Comparison of ENCODE assay signal across 11 mouse cellular contexts in the genomic region with DNA sequence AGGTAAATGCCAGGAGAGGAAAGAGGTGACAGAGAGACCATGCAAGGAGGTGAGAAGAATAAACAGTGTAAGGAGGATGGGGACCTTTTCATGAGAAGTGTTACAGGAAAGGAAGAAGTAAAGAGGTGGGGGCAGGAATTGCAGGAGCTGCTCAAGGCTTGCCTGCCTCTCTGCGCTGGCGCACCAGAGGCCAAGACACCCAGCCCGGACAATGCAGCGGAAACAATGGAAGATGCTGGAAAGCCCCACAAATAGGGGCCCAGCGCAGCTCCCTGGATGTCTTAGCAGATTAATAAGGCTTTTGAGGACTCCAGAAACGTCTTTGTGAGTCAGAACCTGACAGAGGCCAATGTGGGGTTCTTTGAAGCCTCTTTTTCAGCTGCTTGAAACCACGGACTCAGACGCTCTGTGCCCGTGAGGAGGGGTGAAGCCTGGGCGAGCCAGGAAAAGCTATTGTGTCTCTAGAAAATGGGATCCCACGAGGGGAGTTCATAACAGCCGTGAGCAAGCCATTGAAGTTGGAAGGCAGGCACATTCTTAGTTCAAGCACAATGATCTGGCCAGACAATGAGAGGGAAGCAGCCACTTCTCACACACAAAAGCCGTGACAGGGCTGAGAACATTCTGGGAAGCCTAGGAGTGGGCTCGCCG.
DNase-seq lines count a peak whose midpoint lies in the region; ATAC-seq and TF ChIP-seq lines count a peak whose summit lies in the region.
"Had no signal": no experiment of that assay in that cellular context is flagged by ENCODE, and none has a peak within 500 bp of the region (broad histone marks: within the 10 kb centered on the region; RNA-seq: fewer than 3 reads in every experiment).

No protein-coding gene starts in this region.

- peak overlapping the region; percentile 28; the same call in 1 of the 2 replicates for H3K4me2 ChIP-seq in forebrain, embryonic 11.5 days (ENCODE audit: low read depth, low read length, severe bottlenecking)
- no peak overlapping the region for H3K4me2 ChIP-seq in hindbrain, embryonic 15.5 days
- H3K4me2 ChIP-seq: liver, embryonic 13.5 days had no signal

- no peak for TF ChIP-seq POLR2A in brain, embryonic 14.5 days (IDR thresholded peaks at IDR 0.05; ENCODE audit: borderline replicate concordance, extremely low read depth, insufficient read depth, insufficient read length, poor library complexity, severe bottlenecking)

- H3K36me3 ChIP-seq in forebrain, embryonic 11.5 days (ENCODE audit: control insufficient read depth, insufficient read depth, low read length): no peaks in the 10 kb centered on the region
- H3K36me3 ChIP-seq in hindbrain, embryonic 15.5 days: no peaks in the 10 kb centered on the region
- H3K36me3 ChIP-seq: liver, embryonic 13.5 days had no signal

- 16% methylated on average over 15 of the region's 15 CpGs for WGBS in forebrain, embryonic 11.5 days
- 13% methylated on average over 15 of the region's 15 CpGs for WGBS in hindbrain, embryonic 15.5 days

- H3K27me3 ChIP-seq in forebrain, embryonic 11.5 days (ENCODE audit: control insufficient read depth, insufficient read depth, low read length): no peaks in the 10 kb centered on the region
- no peaks in the 10 kb centered on the region for H3K27me3 ChIP-seq in hindbrain, embryonic 15.5 days
- H3K27me3 ChIP-seq: liver, embryonic 13.5 days had no signal

- peak overlapping the region; percentile 37; the same call in 1 of the 2 replicates for H3K27ac ChIP-seq in forebrain, embryonic 11.5 days (ENCODE audit: low read depth, low read length)
- H3K27ac ChIP-seq in hindbrain, embryonic 15.5 days (replicated peaks): 0 out of 2 replicates have a peak overlapping the region, but pooled peaks have one; percentile 9
- H3K27ac ChIP-seq: liver, embryonic 13.5 days had no signal

- TF ChIP-seq CTCF in brain, embryonic 14.5 days (IDR thresholded peaks at IDR 0.05; ENCODE audit: borderline replicate concordance, extremely low read depth, insufficient read depth, insufficient read length): no peak

- no peaks in the 10 kb centered on the region for H3K9me3 ChIP-seq in forebrain, embryonic 11.5 days (ENCODE audit: control insufficient read depth, low read length)
- H3K9me3 ChIP-seq in hindbrain, embryonic 15.5 days: no peaks in the 10 kb centered on the region
- H3K9me3 ChIP-seq: liver, embryonic 13.5 days had no signal

- H3K4me3 ChIP-seq in forebrain, embryonic 11.5 days (ENCODE audit: low read depth, low read length): no peak overlapping the region
- H3K4me3 ChIP-seq in hindbrain, embryonic 15.5 days: no peak overlapping the region
- H3K4me3 ChIP-seq: liver, embryonic 13.5 days had no signal

- DNase-seq in brain, embryonic 14.5 days (ENCODE audit: low read depth): peak; percentile 83
- DNase-seq in forebrain, embryonic 11.5 days (ENCODE audit: low spot score): peak; percentile 64
- peak; percentile 31 for DNase-seq in neural tube, embryonic 10.5 days (ENCODE audit: extremely low spot score, low spot score)
- DNase-seq in thymus, postnatal 25 days: no peak
- DNase-seq in thymus, postnatal 4 days: no peak
- no peak for DNase-seq in MN1 (ENCODE audit: low spot score)
- DNase-seq in gastrocnemius, postnatal 4 days (ENCODE audit: low spot score in 2 of 2): no peak
- DNase-seq: cerebellum, adult 9-11 months; kidney, adult 18-20 months; liver, embryonic 13.5 days had no signal

- peaks cover 11% of the 10 kb centered on the region for H3K4me1 ChIP-seq in forebrain, embryonic 11.5 days (replicated peaks; ENCODE audit: control insufficient read depth, insufficient read depth, low read length)
- H3K4me1 ChIP-seq in hindbrain, embryonic 15.5 days (replicated peaks): peaks cover 21% of the 10 kb centered on the region
- H3K4me1 ChIP-seq: liver, embryonic 13.5 days had no signal

- peak overlapping the region; percentile 48; the same call in 1 of the 2 replicates for H3K9ac ChIP-seq in forebrain, embryonic 11.5 days (ENCODE audit: low read length)
- no peak overlapping the region for H3K9ac ChIP-seq in hindbrain, embryonic 15.5 days
- H3K9ac ChIP-seq: liver, embryonic 13.5 days had no signal

- ATAC-seq in forebrain, embryonic 11.5 days (replicated peaks; ENCODE audit: low FRiP score): peak; percentile 59
- peak; percentile 42; the same call in 1 of the 2 replicates for ATAC-seq in hindbrain, embryonic 15.5 days (ENCODE audit: low FRiP score, low read depth)

Comparison
In these comparisons a context has a peak if more than half of its experiments do, and no peak if none do; other contexts are left out.
1. DNase-seq: peak in brain, embryonic 14.5 days (single experiment), forebrain, embryonic 11.5 days (single experiment) and neural tube, embryonic 10.5 days (single experiment); none in thymus, postnatal 25 days (single experiment), thymus, postnatal 4 days (single experiment), MN1 (single experiment) and gastrocnemius, postnatal 4 days (0 of 2).